Mouse (Mus musculus) G1E (cell line): ENCODE results near the gene Hyal2.

Source experiments
- CTCF ChIP-seq: IDR thresholded peaks from 2 replicates; pipeline ENCODE4 v1.5.1; 2012; ENCODE audit warnings: low read depth, low read length, inconsistent platforms, mixed read lengths
- GATA1 ChIP-seq: IDR thresholded peaks from 2 replicates; pipeline ENCODE4 v1.6.1; 2012; ENCODE audit warnings: borderline replicate concordance, low read length, inconsistent platforms, mixed read lengths

GRCm38 (mm10) chr9:107521190-107521589 is 46.6 kb upstream of the Hyal2 start:
- TF ChIP-seq CTCF (no peak), GATA1 (no peak)
